Mouse (Mus musculus) cortical plate, adult 2 months (tissue): Measurements from ENCODE around the gene Hist1h2ac. TPM values are rescaled to one million over a fixed set of nuclear protein-coding genes. Genes with fewer than 3 reads are reported as not detected.
A peak's percentile ranks its signal among the peaks of the same experiment; 100 is the strongest.
"Not testable (repeated sequence)": the region's sequence is repeated elsewhere in the genome, so short reads cannot be mapped to it uniquely, and the experiment has no call there.

Source experiments
- H3K27ac ChIP-seq: fragments of 200-500 bp; 2 replicates; pipeline ENCODE4 v1.5.1; 2012; ENCODE audit warnings: low read length, control low read depth, inconsistent platforms; ENCODE audit not compliant: insufficient read depth
- H3K4me1 ChIP-seq: fragments of 200-500 bp; 2 replicates; pipeline ENCODE4 v1.6.1; 2011; ENCODE audit warnings: low read length; ENCODE audit not compliant: control insufficient read depth, insufficient read depth
- H3K4me3 ChIP-seq: fragments of 200-500 bp; 2 replicates; pipeline ENCODE4 v1.5.1; 2011; ENCODE audit warnings: mild to moderate bottlenecking, low read length, control low read depth; ENCODE audit not compliant: insufficient read depth
- CTCF ChIP-seq: fragments of 200-500 bp; IDR thresholded peaks from 2 replicates; pipeline ENCODE4 v1.5.1; 2011; ENCODE audit warnings: mild to moderate bottlenecking, control low read depth, low read length; ENCODE audit not compliant: insufficient read depth; ENCODE audit errors: extremely low read depth
- POLR2A ChIP-seq: fragments of 200-500 bp; IDR thresholded peaks from 2 replicates; pipeline ENCODE4 v1.6.1; 2011; ENCODE audit warnings: mild to moderate bottlenecking, low read length, control low read depth; ENCODE audit not compliant: insufficient read depth; ENCODE audit errors: extremely low read depth
- polyA plus RNA-seq: library from polyadenylated mRNA; depleted of rRNA; stranded (reverse); fragments of >200 nt; gene quantifications from 2 replicates; pipeline ENCODE4 v1.2.3, GENCODE M21; 2012; rRNA removed

Gene Hist1h2ac
- polyA plus RNA-seq = 1.2 and 1.5 TPM in 2 replicates

DNA sequence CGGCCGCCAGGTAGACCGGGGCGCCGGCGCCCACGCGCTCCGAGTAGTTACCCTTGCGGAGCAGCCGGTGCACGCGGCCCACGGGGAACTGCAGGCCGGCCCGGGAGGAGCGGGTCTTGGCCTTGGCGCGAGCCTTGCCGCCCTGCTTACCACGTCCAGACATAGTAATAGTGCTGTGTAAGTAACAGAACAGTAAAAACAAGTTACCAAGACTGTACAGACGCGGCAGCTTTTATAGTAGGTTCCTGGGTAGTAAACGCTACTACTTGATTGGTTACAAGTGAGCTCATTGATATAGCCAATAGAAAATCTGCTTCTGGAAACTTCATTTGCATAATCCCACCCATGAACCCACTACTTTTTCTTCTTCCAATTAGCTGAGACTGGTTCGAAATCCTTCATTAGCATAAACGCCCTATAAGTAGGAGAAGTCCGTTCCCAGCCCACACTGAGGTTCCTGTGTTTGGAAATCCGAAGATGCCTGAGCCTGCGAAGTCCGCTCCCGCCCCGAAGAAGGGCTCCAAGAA lies at the start of gene Hist1h2ac, which contains the start of gene Hist1h2bc:
Hist1h2ac (minus strand) TSS at position 194 of the 527 bp plus-strand sequence.
Hist1h2bc (plus strand) TSS at position 445 of the 527 bp plus-strand sequence.
- no peaks in the 10 kb centered on the region for H3K4me1 ChIP-seq
- TF ChIP-seq CTCF = no peak
- TF ChIP-seq POLR2A = peak; percentile 33; the same call in 1 of the 2 replicates
- H3K27ac ChIP-seq = peak within 1 kb of the TSS; percentile 95
- H3K4me3 ChIP-seq = peak within 1 kb of the TSS; percentile 57

DNA sequence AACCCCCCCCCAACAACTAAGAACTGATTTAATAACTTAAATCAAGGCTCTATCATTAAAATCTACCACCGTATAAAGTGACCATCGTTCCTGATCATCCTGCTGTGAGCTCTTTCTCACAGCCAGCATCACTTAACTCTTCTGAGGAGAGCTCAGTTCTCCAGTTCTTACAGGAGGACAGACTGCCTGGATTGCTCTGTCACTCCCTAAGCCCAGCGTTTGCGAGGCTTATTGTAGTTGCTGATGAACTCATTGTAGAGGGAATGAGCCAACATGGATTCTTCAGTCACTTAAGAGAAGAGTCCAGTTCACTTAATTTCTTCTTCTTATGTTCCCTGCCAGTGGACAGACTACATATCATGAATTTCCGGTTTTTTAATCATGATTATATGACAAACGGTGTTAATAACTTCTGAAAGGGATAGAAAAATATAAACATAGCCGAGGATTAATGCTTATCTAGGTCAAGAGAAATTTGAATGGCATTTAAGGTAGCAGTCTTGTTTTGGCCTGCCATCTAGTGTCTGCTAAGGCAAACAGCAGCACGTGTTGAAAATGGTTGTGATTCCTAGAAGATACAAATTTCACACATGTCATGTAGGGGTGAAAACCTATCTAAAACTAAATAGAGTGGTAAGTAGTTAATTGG lies 48.5 kb upstream of the Hist1h2ac start:
- Histone ChIP-seq H3K4me3 (no peak overlapping the region), H3K4me1 (peaks cover 2% of the 10 kb centered on the region; the same call in 1 of the 2 replicates), H3K27ac (no peak overlapping the region)
- TF ChIP-seq CTCF (peak; percentile 88), POLR2A (no peak)

DNA sequence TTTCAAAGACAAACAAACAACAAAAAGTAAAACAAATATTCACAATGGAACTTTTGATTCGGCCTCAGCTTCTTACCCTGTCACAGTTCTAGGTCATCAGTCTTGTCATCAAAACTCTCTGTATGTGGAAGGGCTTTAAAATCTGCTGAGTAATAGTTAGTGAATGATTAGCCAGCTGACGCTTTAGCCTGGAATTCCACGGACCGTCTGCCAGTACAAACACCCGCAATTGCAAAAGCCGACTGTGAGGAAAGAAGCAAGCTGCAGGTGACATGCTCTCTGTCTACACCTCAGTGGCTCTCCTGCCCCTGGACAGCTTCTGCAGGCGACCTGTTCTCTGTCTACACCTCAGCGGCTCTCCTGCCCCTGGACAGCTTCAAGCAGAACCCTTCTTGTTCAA lies 46.7 kb upstream of the Hist1h2ac start:
- Histone ChIP-seq H3K4me3 (no peak overlapping the region), H3K4me1 (peaks cover 2% of the 10 kb centered on the region; the same call in 1 of the 2 replicates), H3K27ac (no peak overlapping the region)
- no peak for TF ChIP-seq POLR2A

DNA sequence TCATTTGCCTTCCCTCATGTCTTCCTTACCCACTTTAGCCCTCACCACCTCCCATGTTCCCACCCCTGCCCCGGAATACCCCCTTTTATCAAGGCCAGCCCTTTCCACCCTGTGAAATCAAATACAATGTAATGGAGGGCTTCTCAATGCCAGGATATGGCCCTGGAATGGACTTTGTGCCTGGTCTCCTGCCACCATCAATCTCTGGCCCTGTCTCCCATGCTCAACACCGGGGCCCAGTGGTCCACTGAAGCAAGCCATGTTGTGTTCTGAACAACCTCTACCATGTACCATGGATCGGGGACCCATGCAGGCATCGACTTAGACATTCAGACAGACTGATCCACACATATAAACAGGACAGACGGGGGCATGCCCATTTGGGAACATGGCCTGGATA lies 46.0 kb upstream of the Hist1h2ac start:
- no peak for TF ChIP-seq CTCF
- no peak for TF ChIP-seq POLR2A
- H3K27ac ChIP-seq = no peak overlapping the region
- no peak overlapping the region for H3K4me3 ChIP-seq
- H3K4me1 ChIP-seq = peaks cover 2% of the 10 kb centered on the region; the same call in 1 of the 2 replicates

DNA sequence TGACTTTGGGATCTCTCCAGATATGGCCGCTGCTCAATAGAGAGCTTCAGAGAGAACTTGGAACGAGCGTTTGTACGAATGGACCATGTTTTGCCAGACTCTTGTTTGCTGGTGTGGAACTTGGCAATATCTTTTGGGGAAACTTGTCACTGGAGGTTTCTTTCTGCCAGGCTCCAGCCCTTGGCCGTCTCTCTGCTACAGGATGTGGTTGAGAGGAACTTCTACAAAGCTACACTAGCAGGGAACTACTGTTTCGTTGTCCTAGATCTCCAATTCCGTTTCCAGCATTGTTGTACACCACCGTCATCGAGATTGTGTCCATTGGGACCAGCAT lies 45.4 kb upstream of the Hist1h2ac start:
- H3K4me1 ChIP-seq = peaks cover 2% of the 10 kb centered on the region; the same call in 1 of the 2 replicates
- H3K4me3 ChIP-seq = no peak overlapping the region
- no peak overlapping the region for H3K27ac ChIP-seq
- TF ChIP-seq POLR2A (no peak), CTCF (no peak)

DNA sequence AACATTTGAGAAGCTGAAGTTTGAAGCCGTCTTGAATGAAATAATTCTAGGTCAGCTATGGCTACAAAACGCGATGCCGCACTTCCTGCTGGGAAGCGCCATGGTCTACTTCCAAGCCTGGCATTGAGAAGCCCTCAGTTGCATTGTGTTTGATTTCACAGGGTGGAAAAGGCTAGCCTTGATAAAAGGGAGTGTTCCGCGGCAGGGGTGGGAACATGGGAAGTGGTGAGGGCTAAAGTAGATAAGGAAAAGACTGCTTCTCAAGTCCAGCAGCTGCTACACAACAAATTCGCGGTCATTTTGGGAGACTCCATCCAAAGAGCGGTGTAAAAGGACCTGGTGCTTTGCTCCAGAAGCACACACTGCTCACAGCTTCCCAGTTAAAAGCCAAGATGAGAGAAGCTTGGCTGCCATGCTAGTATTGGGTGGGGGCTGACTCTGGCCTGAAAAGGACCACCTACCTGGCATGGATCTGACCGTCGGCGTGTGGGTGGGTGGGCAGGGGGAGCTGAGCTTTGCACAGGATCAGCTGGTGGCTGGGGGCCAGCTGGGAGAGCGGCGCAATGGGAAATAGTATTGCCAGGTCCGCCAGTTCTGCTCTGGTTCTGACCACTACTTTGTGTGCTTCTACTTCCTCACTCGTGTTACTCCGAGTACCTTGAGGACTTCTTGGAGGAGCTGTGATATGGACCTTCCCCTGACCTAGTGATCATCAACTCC lies 44.9 kb upstream of the Hist1h2ac start:
- peaks cover 2% of the 10 kb centered on the region; the same call in 1 of the 2 replicates for H3K4me1 ChIP-seq
- no peak for TF ChIP-seq CTCF
- no peak for TF ChIP-seq POLR2A
- H3K27ac ChIP-seq = no peak overlapping the region

DNA sequence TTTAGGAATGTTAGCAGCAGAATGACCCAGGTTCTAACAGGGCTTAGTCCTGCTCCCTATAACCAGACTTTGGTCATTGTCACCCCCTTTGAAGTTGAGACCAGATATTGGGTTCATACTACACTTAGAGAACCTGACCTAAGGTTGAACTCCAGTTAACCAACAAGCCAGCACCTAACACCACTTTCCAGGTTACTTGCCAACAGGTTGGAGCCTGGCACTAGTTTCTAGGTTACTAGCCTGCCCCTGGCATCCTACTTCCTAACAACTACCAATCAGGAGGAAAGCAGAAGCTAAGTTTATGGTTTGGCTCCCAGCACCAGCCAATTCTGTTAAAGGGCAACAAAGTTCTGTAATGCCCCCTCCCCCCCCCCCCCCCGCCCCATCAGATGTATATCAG lies 41.5 kb upstream of the Hist1h2ac start:
- H3K4me1 ChIP-seq = no peaks in the 10 kb centered on the region

More for the DNA sequence above, 44.9 kb upstream of the Hist1h2ac start:
- H3K4me3 ChIP-seq = no peak overlapping the region

DNA sequence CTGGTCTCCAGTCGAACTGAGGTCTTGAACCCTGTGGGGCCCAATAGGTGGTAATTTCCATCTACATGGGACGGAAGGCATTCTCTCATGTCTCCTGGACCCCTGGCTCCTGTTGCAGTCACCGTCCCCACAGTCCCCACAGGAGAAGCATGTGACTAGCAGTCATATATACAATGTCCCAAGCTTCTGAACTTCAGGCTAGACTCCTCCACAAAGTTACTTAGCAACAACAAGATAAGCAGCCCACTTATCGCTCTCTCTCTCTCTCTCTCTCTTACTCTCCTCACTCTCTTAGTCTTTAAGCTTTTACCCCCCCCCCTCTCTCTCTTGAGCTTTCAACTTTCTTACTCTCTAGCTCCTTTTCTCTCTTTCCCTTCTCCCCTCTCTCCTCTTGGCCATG lies 40.5 kb upstream of the Hist1h2ac start:
- Histone ChIP-seq H3K4me3 (no peak overlapping the region), H3K27ac (no peak overlapping the region), H3K4me1 (no peaks in the 10 kb centered on the region)
- TF ChIP-seq CTCF = no peak
- TF ChIP-seq POLR2A = no peak

More for the DNA sequence above, 41.5 kb upstream of the Hist1h2ac start:
- Histone ChIP-seq H3K4me3 (no peak overlapping the region), H3K27ac (no peak overlapping the region)
- TF ChIP-seq POLR2A (no peak), CTCF (no peak)

DNA sequence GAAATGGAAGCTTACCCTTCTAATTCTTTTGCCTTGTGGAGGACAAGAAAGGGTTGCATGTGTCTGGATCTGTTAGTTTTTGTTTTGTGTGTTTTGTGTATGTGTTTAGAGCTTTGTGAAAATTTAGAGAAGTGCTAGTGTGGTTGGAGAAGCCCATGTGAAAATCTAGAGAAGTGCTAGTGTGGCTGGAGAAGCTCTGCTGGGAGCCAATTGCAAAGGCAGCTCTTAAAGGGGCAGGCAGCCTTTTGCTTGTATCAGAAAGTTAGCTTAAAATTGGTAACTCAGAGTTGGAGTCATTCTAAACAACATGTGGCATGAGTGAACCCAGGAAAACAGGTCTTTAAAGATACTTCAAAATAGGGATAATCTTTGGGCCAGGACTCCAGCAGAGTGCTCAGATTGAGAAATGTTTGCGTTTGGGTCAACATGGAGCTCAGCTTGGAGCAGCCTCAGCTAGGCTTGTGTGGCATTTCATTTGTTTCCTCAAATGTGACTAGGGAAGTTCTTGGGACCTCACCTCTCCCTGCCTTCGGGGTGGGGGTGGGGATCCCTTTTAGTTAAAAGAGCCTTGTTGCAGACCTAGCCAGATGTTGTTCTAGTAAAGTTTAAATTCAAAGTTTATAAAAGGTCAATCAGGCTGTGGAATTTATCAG lies 34.0 kb upstream of the Hist1h2ac start:
- H3K4me1 ChIP-seq, H3K27ac ChIP-seq, H3K4me3 ChIP-seq: not testable (repeated sequence)

DNA sequence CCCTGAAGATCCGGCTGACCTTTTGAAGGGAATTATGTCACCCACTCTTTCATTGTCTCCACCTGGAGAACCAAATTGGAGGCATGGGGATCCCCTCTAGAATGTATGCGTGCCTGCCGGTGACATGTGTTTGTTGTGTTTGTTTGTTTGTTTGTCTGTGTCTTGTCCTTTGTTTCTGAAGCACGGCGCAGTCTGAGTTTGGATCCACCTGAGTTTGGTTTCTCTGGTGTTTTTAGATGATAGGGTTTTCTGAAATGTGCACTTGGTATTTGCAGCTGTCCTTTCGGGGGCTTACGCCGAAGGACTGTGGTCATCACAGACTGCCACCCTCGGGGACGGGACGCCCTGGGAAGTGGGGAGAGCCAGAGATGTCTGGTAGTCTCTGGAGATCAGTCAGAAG lies 33.4 kb upstream of the Hist1h2ac start:
- no peak overlapping the region for H3K4me3 ChIP-seq
- H3K27ac ChIP-seq = peak overlapping the region; percentile 35; the same call in 1 of the 2 replicates
- H3K4me1 ChIP-seq = no peaks in the 10 kb centered on the region
- TF ChIP-seq CTCF (no peak), POLR2A (no peak)
